Mouse (Mus musculus): ENCODE measurements around the gene Fasl.

- TF ChIP-seq GATA1 (IDR thresholded peaks at IDR 0.05; ENCODE audit: low read depth, low read length), result no peak
- TF ChIP-seq CTCF (IDR thresholded peaks at IDR 0.05 in 2 of 3, conservative IDR thresholded peaks at IDR 0.05 in 1 of 3; ENCODE audit: control insufficient read depth in 1 of 3, insufficient read depth in 1 of 3, low read depth in 2 of 3, low read length in 3 of 3, poor library complexity in 1 of 3, severe bottlenecking in 1 of 3), result no peak
- no peak for TF ChIP-seq TCF12 (IDR thresholded peaks at IDR 0.05; ENCODE audit: low read depth, low read length)
- no peak for TF ChIP-seq EP300 (IDR thresholded peaks at IDR 0.05; ENCODE audit: low read depth in 1 of 2, low read length in 2 of 2)
- no peak for TF ChIP-seq MYC (IDR thresholded peaks at IDR 0.05; ENCODE audit: low read depth, low read length)
- no peak for TF ChIP-seq SIN3A (IDR thresholded peaks at IDR 0.05; ENCODE audit: low read length)
- TF ChIP-seq POLR2A (IDR thresholded peaks at IDR 0.05; ENCODE audit: control insufficient read depth in 1 of 2, insufficient read depth in 1 of 2, low read depth in 1 of 2, low read length in 2 of 2, poor library complexity in 1 of 2), result no peak
- no peak for TF ChIP-seq CHD2 (IDR thresholded peaks at IDR 0.05; ENCODE audit: low read length)
- TF ChIP-seq TAL1 (IDR thresholded peaks at IDR 0.05; ENCODE audit: low read length), result no peak
- no peak for TF ChIP-seq ZNF384 (IDR thresholded peaks at IDR 0.05; ENCODE audit: low read depth, low read length)
- TF ChIP-seq MAFK (IDR thresholded peaks at IDR 0.05; ENCODE audit: borderline replicate concordance, low read depth, low read length), result no peak
Measured at GRCm38 (mm10) chr1:161748685-161749084, 39.6 kb downstream of the Fasl start.
